Mouse (Mus musculus) cerebellum, adult 2 months (tissue): ENCODE results near the gene Cybrd1.

Experiments
- CTCF ChIP-seq: fragments of 200-500 bp; IDR thresholded peaks from 2 replicates; pipeline ENCODE4 v1.5.1; 2011; ENCODE audit warnings: low read depth, mild to moderate bottlenecking, control low read depth, low read length, moderate library complexity, borderline replicate concordance; ENCODE audit not compliant: insufficient read depth
- POLR2A ChIP-seq: fragments of 200-500 bp; IDR thresholded peaks from 2 replicates; pipeline ENCODE4 v1.6.1; 2011; ENCODE audit warnings: low read length, control low read depth, borderline replicate concordance; ENCODE audit not compliant: insufficient read depth

DNA sequence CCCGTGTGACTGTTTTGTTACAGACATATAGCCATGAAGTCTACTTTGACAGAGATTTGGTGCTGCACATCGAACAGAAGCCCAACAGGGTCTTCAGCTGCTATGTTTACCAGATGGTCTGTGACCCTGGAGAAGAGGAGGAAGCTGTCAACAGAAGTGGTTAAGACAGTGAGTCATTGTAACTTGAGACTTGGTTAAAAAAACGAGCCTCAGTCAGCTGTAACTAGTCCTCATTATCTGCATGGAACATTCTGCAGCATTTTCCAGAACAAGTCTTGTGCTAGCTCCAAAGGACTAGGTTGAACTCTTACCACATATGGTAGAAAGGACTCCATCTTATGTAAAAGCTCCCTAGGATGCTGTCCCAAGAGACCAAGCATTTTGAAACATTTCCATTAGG lies 28.0 kb upstream of the Cybrd1 start:
- TF ChIP-seq CTCF (no peak), POLR2A (no peak)
